Mouse (Mus musculus): ENCODE measurements around the gene Gak. TPM values are rescaled to one million over a fixed set of nuclear protein-coding genes. Genes with fewer than 3 reads are reported as not detected.
A peak's percentile ranks its signal among the peaks of the same experiment; 100 is the strongest.

Gene Gak
- 51.7 and 57.1 TPM in 2 replicates for polyA plus RNA-seq (2015; fragmentation: Nextera tagmentation; extraction: Ambion mirVana)

- H3K4me1 ChIP-seq (replicated peaks; ENCODE audit: control insufficient read depth, insufficient read depth, low read length): peaks cover 13% of the 10 kb centered on the region
- peak within 1 kb of the TSS; percentile 98 for H3K9ac ChIP-seq (ENCODE audit: low read length)
- ATAC-seq (ENCODE audit: low read depth): peak; percentile 98
- H3K4me3 ChIP-seq (ENCODE audit: low read length): peak within 1 kb of the TSS; percentile 98
- peak within 1 kb of the TSS; percentile 95 for H3K4me2 ChIP-seq (ENCODE audit: low read depth, low read length)
- no peaks in the 10 kb centered on the region for H3K9me3 ChIP-seq (ENCODE audit: control insufficient read depth, low read length)
- H3K27ac ChIP-seq (ENCODE audit: low read length): peak within 1 kb of the TSS; percentile 88
- under 1% methylated on average over 58 of the region's 58 CpGs for WGBS
- no peaks in the 10 kb centered on the region for H3K27me3 ChIP-seq (ENCODE audit: control insufficient read depth, insufficient read depth, low read depth, low read length)
- no peaks in the 10 kb centered on the region for H3K36me3 ChIP-seq (ENCODE audit: control insufficient read depth, insufficient read depth, low read length)
Measured at GRCm38 (mm10) chr5:108629634-108630483, at the start of gene Gak, which contains the start of gene Tmem175. Gene Gak (minus strand): TSS chr5:108629755. Gene Tmem175 (plus strand): TSS chr5:108629770.

GRCm38 (mm10) chr5:108678296-108678854, 48.8 kb upstream of the Gak start:
- no peaks in the 10 kb centered on the region for H3K9me3 ChIP-seq (ENCODE audit: control insufficient read depth, low read length)
- 80% methylated on average over 6 of the region's 6 CpGs for WGBS
- H3K4me3 ChIP-seq (ENCODE audit: low read length): no peak overlapping the region
- H3K9ac ChIP-seq (ENCODE audit: low read length): no peak overlapping the region
- H3K4me1 ChIP-seq (replicated peaks; ENCODE audit: control insufficient read depth, insufficient read depth, low read length): peaks cover 12% of the 10 kb centered on the region
- no peak overlapping the region for H3K27ac ChIP-seq (ENCODE audit: low read length)
- H3K27me3 ChIP-seq (ENCODE audit: control insufficient read depth, insufficient read depth, low read depth, low read length): no peaks in the 10 kb centered on the region
- H3K36me3 ChIP-seq (ENCODE audit: control insufficient read depth, insufficient read depth, low read length): no peaks in the 10 kb centered on the region
- H3K4me2 ChIP-seq (ENCODE audit: low read depth, low read length): no peak overlapping the region
- ATAC-seq (ENCODE audit: low read depth): no peak

GRCm38 (mm10) chr5:108677605-108678295, 48.2 kb upstream of the Gak start:
- no peaks in the 10 kb centered on the region for H3K27me3 ChIP-seq (ENCODE audit: control insufficient read depth, insufficient read depth, low read depth, low read length)
- peak overlapping the region; percentile 63 for H3K27ac ChIP-seq (ENCODE audit: low read length)
- H3K36me3 ChIP-seq (ENCODE audit: control insufficient read depth, insufficient read depth, low read length): peaks cover under 1% of the 10 kb centered on the region; the same call in 1 of the 2 replicates
- peaks cover 12% of the 10 kb centered on the region for H3K4me1 ChIP-seq (replicated peaks; ENCODE audit: control insufficient read depth, insufficient read depth, low read length)
- peak overlapping the region; percentile 57 for H3K4me2 ChIP-seq (ENCODE audit: low read depth, low read length)
- H3K9me3 ChIP-seq (ENCODE audit: control insufficient read depth, low read length): no peaks in the 10 kb centered on the region
- WGBS: 3% methylated on average over 25 of the region's 25 CpGs
- H3K9ac ChIP-seq (ENCODE audit: low read length): peak overlapping the region; percentile 53
- peak; percentile 87 for ATAC-seq (ENCODE audit: low read depth)
- peak overlapping the region; percentile 38 for H3K4me3 ChIP-seq (ENCODE audit: low read length)

GRCm38 (mm10) chr5:108676772-108677498, 47.4 kb upstream of the Gak start:
- no peaks in the 10 kb centered on the region for H3K9me3 ChIP-seq (ENCODE audit: control insufficient read depth, low read length)
- ATAC-seq (ENCODE audit: low read depth): peak; percentile 44
- H3K9ac ChIP-seq (ENCODE audit: low read length): peak overlapping the region; percentile 53; the same call in 1 of the 2 replicates
- peaks cover 12% of the 10 kb centered on the region for H3K4me1 ChIP-seq (replicated peaks; ENCODE audit: control insufficient read depth, insufficient read depth, low read length)
- WGBS: 12% methylated on average over 5 of the region's 5 CpGs
- H3K36me3 ChIP-seq (ENCODE audit: control insufficient read depth, insufficient read depth, low read length): peaks cover 4% of the 10 kb centered on the region; the same call in 1 of the 2 replicates
- peak overlapping the region; percentile 57 for H3K4me2 ChIP-seq (ENCODE audit: low read depth, low read length)
- no peak overlapping the region for H3K27ac ChIP-seq (ENCODE audit: low read length)
- H3K4me3 ChIP-seq (ENCODE audit: low read length): peak overlapping the region; percentile 38
- H3K27me3 ChIP-seq (ENCODE audit: control insufficient read depth, insufficient read depth, low read depth, low read length): no peaks in the 10 kb centered on the region

GRCm38 (mm10) chr5:108675251-108675816, 45.8 kb upstream of the Gak start, which contains the start of gene Slc26a1:
Gene Slc26a1 (minus strand): TSS chr5:108675569.
- H3K27me3 ChIP-seq (ENCODE audit: control insufficient read depth, insufficient read depth, low read depth, low read length): no peaks in the 10 kb centered on the region
- no peaks in the 10 kb centered on the region for H3K9me3 ChIP-seq (ENCODE audit: control insufficient read depth, low read length)
- peaks cover 6% of the 10 kb centered on the region for H3K36me3 ChIP-seq (ENCODE audit: control insufficient read depth, insufficient read depth, low read length)
- no peak within 1 kb of the TSS for H3K27ac ChIP-seq (ENCODE audit: low read length)
- H3K4me1 ChIP-seq (replicated peaks; ENCODE audit: control insufficient read depth, insufficient read depth, low read length): peaks cover 12% of the 10 kb centered on the region
- H3K4me3 ChIP-seq (ENCODE audit: low read length): no peak within 1 kb of the TSS
- H3K4me2 ChIP-seq (ENCODE audit: low read depth, low read length): no peak within 1 kb of the TSS
- no peak within 1 kb of the TSS for H3K9ac ChIP-seq (ENCODE audit: low read length)
- no peak for ATAC-seq (ENCODE audit: low read depth)
- WGBS: 56% methylated on average over 9 of the region's 9 CpGs

- Histone ChIP-seq H3K27me3 (ENCODE audit: control insufficient read depth, insufficient read depth, low read depth, low read length) (no peaks in the 10 kb centered on the region), H3K4me1 (replicated peaks; ENCODE audit: control insufficient read depth, insufficient read depth, low read length) (peaks cover 18% of the 10 kb centered on the region), H3K9ac (ENCODE audit: low read length) (no peak overlapping the region), H3K36me3 (ENCODE audit: control insufficient read depth, insufficient read depth, low read length) (peaks cover 6% of the 10 kb centered on the region), H3K4me2 (ENCODE audit: low read depth, low read length) (no peak overlapping the region), H3K27ac (ENCODE audit: low read length) (no peak overlapping the region), H3K4me3 (ENCODE audit: low read length) (no peak overlapping the region), H3K9me3 (ENCODE audit: control insufficient read depth, low read length) (no peaks in the 10 kb centered on the region)
- ATAC-seq (ENCODE audit: low read depth): no peak
- 71% methylated on average over 2 of the region's 2 CpGs for WGBS
Measured at GRCm38 (mm10) chr5:108674624-108675023, 45.1 kb upstream of the Gak start.

- Histone ChIP-seq H3K4me3 (ENCODE audit: low read length) (no peak overlapping the region), H3K9ac (ENCODE audit: low read length) (no peak overlapping the region), H3K27ac (ENCODE audit: low read length) (no peak overlapping the region), H3K4me2 (ENCODE audit: low read depth, low read length) (no peak overlapping the region), H3K9me3 (ENCODE audit: control insufficient read depth, low read length) (no peaks in the 10 kb centered on the region), H3K27me3 (ENCODE audit: control insufficient read depth, insufficient read depth, low read depth, low read length) (no peaks in the 10 kb centered on the region), H3K4me1 (replicated peaks; ENCODE audit: control insufficient read depth, insufficient read depth, low read length) (peaks cover 13% of the 10 kb centered on the region), H3K36me3 (ENCODE audit: control insufficient read depth, insufficient read depth, low read length) (peaks cover 6% of the 10 kb centered on the region)
- WGBS: 90% methylated on average over 12 of the region's 12 CpGs
- no peak for ATAC-seq (ENCODE audit: low read depth)
Measured at GRCm38 (mm10) chr5:108671757-108672156, 42.2 kb upstream of the Gak start.

GRCm38 (mm10) chr5:108670785-108671184, 41.2 kb upstream of the Gak start:
- peaks cover 6% of the 10 kb centered on the region for H3K36me3 ChIP-seq (ENCODE audit: control insufficient read depth, insufficient read depth, low read length)
- no peaks in the 10 kb centered on the region for H3K27me3 ChIP-seq (ENCODE audit: control insufficient read depth, insufficient read depth, low read depth, low read length)
- no peak overlapping the region for H3K27ac ChIP-seq (ENCODE audit: low read length)
- no peak overlapping the region for H3K4me2 ChIP-seq (ENCODE audit: low read depth, low read length)
- H3K9me3 ChIP-seq (ENCODE audit: control insufficient read depth, low read length): no peaks in the 10 kb centered on the region
- no peak overlapping the region for H3K9ac ChIP-seq (ENCODE audit: low read length)
- ATAC-seq (ENCODE audit: low read depth): no peak
- H3K4me1 ChIP-seq (replicated peaks; ENCODE audit: control insufficient read depth, insufficient read depth, low read length): peaks cover 10% of the 10 kb centered on the region
- no peak overlapping the region for H3K4me3 ChIP-seq (ENCODE audit: low read length)

All from lung, embryonic 16.5 days (tissue).